Mouse (Mus musculus) myocyte (in vitro differentiated cells): ENCODE data around the gene Psmd12. TPM values are rescaled to one million over a fixed set of nuclear protein-coding genes. Genes with fewer than 3 reads are reported as not detected.

Experiments used
- H3K27me3 ChIP-seq: one replicate; pipeline ENCODE4 v1.6.1; 2011; ENCODE audit not compliant: control insufficient read depth, insufficient read depth, insufficient read length
- H3K36me3 ChIP-seq: one replicate; pipeline ENCODE4 v1.6.1; 2011; ENCODE audit not compliant: control insufficient read depth, insufficient read depth
- H3K4me2 ChIP-seq: one replicate; pipeline ENCODE4 v1.6.1; 2011; ENCODE audit warnings: low read depth, control low read depth
- H3K4me3 ChIP-seq: one replicate; pipeline ENCODE4 v1.5.1; 2011; ENCODE audit warnings: mild to moderate bottlenecking, control low read depth, moderate library complexity
- H3K79me2 ChIP-seq: one replicate; pipeline ENCODE4 v1.6.1; 2011; ENCODE audit not compliant: control insufficient read depth, insufficient read depth
- H3ac ChIP-seq: one replicate; pipeline ENCODE4 v1.6.1; 2011; ENCODE audit not compliant: control insufficient read depth, insufficient read length
- CEBPB ChIP-seq: IDR thresholded peaks from 2 replicates; pipeline ENCODE4 v1.6.1; 2011; ENCODE audit warnings: mild to moderate bottlenecking, moderate library complexity; ENCODE audit not compliant: poor library complexity, insufficient read depth, severe bottlenecking
- E2F4 ChIP-seq: IDR thresholded peaks from one replicate; pipeline ENCODE4 v1.6.1; 2011; ENCODE audit warnings: mild to moderate bottlenecking, control low read depth, moderate library complexity; ENCODE audit not compliant: insufficient read depth
- MAX ChIP-seq: IDR thresholded peaks from one replicate; pipeline ENCODE4 v1.6.1; 2011; ENCODE audit warnings: low read depth, mild to moderate bottlenecking, control low read depth
- MYOD1 ChIP-seq, 3 experiments: IDR thresholded peaks; one replicate each; pipeline ENCODE4 v1.6.1; 2011; ENCODE audit warnings: control low read depth in 2 of 3, low read depth in 2 of 3, mild to moderate bottlenecking in 2 of 3, moderate library complexity in 1 of 3; ENCODE audit not compliant: insufficient read length in 2 of 3, control insufficient read depth in 1 of 3
- MYOG ChIP-seq, 3 experiments: IDR thresholded peaks; one replicate each; pipeline ENCODE4 v1.6.1; 2011; ENCODE audit warnings: control low read depth in 2 of 3, low read depth in 2 of 3, mild to moderate bottlenecking in 2 of 3; ENCODE audit not compliant: insufficient read length in 2 of 3, control insufficient read depth in 1 of 3, insufficient read depth in 1 of 3
- POLR2A ChIP-seq: IDR thresholded peaks from one replicate; pipeline ENCODE4 v1.6.1; 2011; ENCODE audit warnings: low read depth, mild to moderate bottlenecking, control low read depth, moderate library complexity; ENCODE audit not compliant: insufficient read length
- POLR2AphosphoS2 ChIP-seq: IDR thresholded peaks from one replicate; pipeline ENCODE4 v1.6.1; 2011; ENCODE audit warnings: low read depth, control low read depth; ENCODE audit not compliant: insufficient read length
- REST ChIP-seq: IDR thresholded peaks from one replicate; pipeline ENCODE4 v1.6.1; 2011; ENCODE audit warnings: mild to moderate bottlenecking, control low read depth, moderate library complexity; ENCODE audit not compliant: insufficient read depth, insufficient read length
- SRF ChIP-seq: IDR thresholded peaks from one replicate; pipeline ENCODE4 v1.6.1; 2011; ENCODE audit warnings: low read depth; ENCODE audit not compliant: control insufficient read depth, insufficient read length
- TCF12 ChIP-seq: IDR thresholded peaks from one replicate; pipeline ENCODE4 v1.6.1; 2011; ENCODE audit warnings: mild to moderate bottlenecking, control low read depth; ENCODE audit not compliant: poor library complexity, insufficient read depth, severe bottlenecking
- TCF3 ChIP-seq: IDR thresholded peaks from one replicate; pipeline ENCODE4 v1.6.1; 2011; ENCODE audit warnings: low read depth, control low read depth; ENCODE audit not compliant: insufficient read length
- USF1 ChIP-seq: IDR thresholded peaks from one replicate; pipeline ENCODE4 v1.6.1; 2011; ENCODE audit warnings: low read depth, mild to moderate bottlenecking, control low read depth, moderate library complexity
- polyA plus RNA-seq: library from polyadenylated mRNA; unstranded; fragments of >200 nt; fragmentation: generic; extraction: Trizol; gene quantifications from one replicate; pipeline ENCODE4 v1.2.1, GENCODE M21; 2012; ENCODE audit warnings: missing spikeins

Gene Psmd12
- polyA plus RNA-seq, 1 experiment: 66.3 TPM

- TF ChIP-seq REST (no peak), TCF3 (no peak), USF1 (no peak), TCF12 (no peak), E2F4 (no peak)
- H3K27me3 ChIP-seq: no peaks in the 10 kb centered on the region
- no peak overlapping the region for H3K4me3 ChIP-seq
- H3K79me2 ChIP-seq: no peaks in the 10 kb centered on the region
- H3K36me3 ChIP-seq: no peaks in the 10 kb centered on the region
- H3ac ChIP-seq: no peak overlapping the region
- H3K4me2 ChIP-seq: no peak overlapping the region
Observed at GRCm38 (mm10) chr11:107452053-107452452, 27.2 kb upstream of the Psmd12 start.

- H3K36me3 ChIP-seq: no peaks in the 10 kb centered on the region
- H3K27me3 ChIP-seq: no peaks in the 10 kb centered on the region
- H3K79me2 ChIP-seq: no peaks in the 10 kb centered on the region
- H3K4me2 ChIP-seq: no peak overlapping the region
- TF ChIP-seq USF1 (no peak), TCF3 (no peak), SRF (no peak), POLR2A (no peak), POLR2AphosphoS2 (no peak), E2F4 (no peak), REST (no peak), MYOD1 (IDR thresholded peaks at IDR 0.05; ENCODE audit: control insufficient read depth in 1 of 3, insufficient read length in 2 of 3, low read depth in 2 of 3) (no peak)
- no peak overlapping the region for H3K4me3 ChIP-seq
- no peak overlapping the region for H3ac ChIP-seq
Observed at GRCm38 (mm10) chr11:107454546-107455462, 24.5 kb upstream of the Psmd12 start.

- Histone ChIP-seq H3K36me3 (no peaks in the 10 kb centered on the region), H3ac (no peak overlapping the region), H3K4me2 (no peak overlapping the region), H3K27me3 (no peaks in the 10 kb centered on the region), H3K4me3 (no peak overlapping the region), H3K79me2 (no peaks in the 10 kb centered on the region)
- TF ChIP-seq SRF (no peak), MAX (no peak), TCF12 (no peak), REST (no peak), E2F4 (no peak), MYOG (IDR thresholded peaks at IDR 0.05; ENCODE audit: control insufficient read depth in 1 of 3, insufficient read depth in 1 of 3, insufficient read length in 2 of 3, low read depth in 2 of 3) (no peak), MYOD1 (IDR thresholded peaks at IDR 0.05; ENCODE audit: control insufficient read depth in 1 of 3, insufficient read length in 2 of 3, low read depth in 2 of 3) (no peak), POLR2A (no peak), USF1 (no peak), CEBPB (no peak), TCF3 (no peak), POLR2AphosphoS2 (no peak)
Observed at GRCm38 (mm10) chr11:107457282-107457681, 22.0 kb upstream of the Psmd12 start.

GRCm38 (mm10) chr11:107458286-107458685 lies 21.0 kb upstream of the Psmd12 start:
- H3K36me3 ChIP-seq: no peaks in the 10 kb centered on the region
- H3ac ChIP-seq: no peak overlapping the region
- no peak overlapping the region for H3K4me2 ChIP-seq
- TF ChIP-seq TCF12: no peak
- no peak for TF ChIP-seq MYOG (IDR thresholded peaks at IDR 0.05; ENCODE audit: control insufficient read depth in 1 of 3, insufficient read depth in 1 of 3, insufficient read length in 2 of 3, low read depth in 2 of 3)
- TF ChIP-seq MYOD1 (IDR thresholded peaks at IDR 0.05; ENCODE audit: control insufficient read depth in 1 of 3, insufficient read length in 2 of 3, low read depth in 2 of 3): no peak
- no peak for TF ChIP-seq SRF
- no peak for TF ChIP-seq POLR2A
- no peak for TF ChIP-seq POLR2AphosphoS2
- TF ChIP-seq MAX: no peak
- TF ChIP-seq CEBPB: no peak
- TF ChIP-seq USF1: no peak
- TF ChIP-seq TCF3: no peak
- TF ChIP-seq REST: no peak
- TF ChIP-seq E2F4: no peak
- H3K79me2 ChIP-seq: no peaks in the 10 kb centered on the region
- H3K27me3 ChIP-seq: no peaks in the 10 kb centered on the region
- H3K4me3 ChIP-seq: no peak overlapping the region

GRCm38 (mm10) chr11:107458986-107459385 lies 20.3 kb upstream of the Psmd12 start:
- H3K4me3 ChIP-seq: no peak overlapping the region
- H3K4me2 ChIP-seq: no peak overlapping the region

More at GRCm38 (mm10) chr11:107458986-107459385, 20.3 kb upstream of the Psmd12 start:
- Histone ChIP-seq H3K36me3 (no peaks in the 10 kb centered on the region), H3ac (no peak overlapping the region), H3K79me2 (no peaks in the 10 kb centered on the region), H3K27me3 (no peaks in the 10 kb centered on the region)
- no peak for TF ChIP-seq REST
- TF ChIP-seq USF1: no peak
